Mouse (Mus musculus): Measurements from ENCODE around the gene Cd274.

The Cd274 gene

DNA sequence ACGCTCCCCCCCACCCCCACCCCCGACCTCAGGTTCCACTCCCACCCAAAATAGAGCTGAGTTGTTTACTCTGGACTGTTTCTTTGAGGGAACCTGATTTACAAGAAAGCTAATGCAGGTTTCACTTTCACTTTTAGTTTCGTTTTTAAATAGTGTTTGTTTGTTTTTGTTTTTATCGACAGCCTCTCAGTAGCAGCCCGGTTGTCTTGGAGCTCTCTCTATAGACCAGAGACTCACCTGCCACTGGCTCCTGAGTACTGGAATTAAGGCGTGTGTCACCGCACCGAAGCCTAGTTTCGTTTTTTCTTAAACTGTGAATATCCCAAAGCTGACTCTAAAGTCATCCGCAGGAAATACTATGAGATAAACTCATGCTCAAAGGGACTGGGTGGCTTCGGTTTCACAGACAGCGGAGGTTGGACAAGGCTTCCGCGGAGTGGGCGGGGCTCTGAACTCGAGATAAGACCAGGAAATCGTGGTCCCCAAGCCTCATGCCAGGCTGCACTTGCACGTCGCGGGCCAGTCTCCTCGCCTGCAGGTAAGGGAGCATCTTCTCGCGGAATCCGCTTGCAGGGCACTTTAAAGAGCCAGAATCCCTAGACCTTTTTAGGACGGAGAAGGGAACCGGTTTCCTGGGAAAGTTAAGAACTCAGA, at the start of gene Cd274, which contains the start of gene Plgrkt:
TSS of gene Cd274 (plus strand) at position 487 of the 654 bp plus-strand sequence.
TSS of gene Plgrkt (minus strand) at position 422 of the 654 bp plus-strand sequence.
- peak; percentile 95 for DNase-seq (ENCODE audit: low read depth, low spot score)

- peak; percentile 77 for DNase-seq (ENCODE audit: low read depth, low spot score)
Measured at GRCm38 (mm10) chr19:29323416-29324049, 43.7 kb upstream of the Cd274 start.

GRCm38 (mm10) chr19:29325053-29325851, 42.0 kb upstream of the Cd274 start, which contains the start of gene Insl6:
TSS of gene Insl6 (minus strand) at chr19:29325356.
- DNase-seq (ENCODE audit: low read depth, low spot score) = peak; percentile 79

GRCm38 (mm10) chr19:29325852-29326180, 41.4 kb upstream of the Cd274 start:
- DNase-seq (ENCODE audit: low read depth, low spot score) = no peak

DNA sequence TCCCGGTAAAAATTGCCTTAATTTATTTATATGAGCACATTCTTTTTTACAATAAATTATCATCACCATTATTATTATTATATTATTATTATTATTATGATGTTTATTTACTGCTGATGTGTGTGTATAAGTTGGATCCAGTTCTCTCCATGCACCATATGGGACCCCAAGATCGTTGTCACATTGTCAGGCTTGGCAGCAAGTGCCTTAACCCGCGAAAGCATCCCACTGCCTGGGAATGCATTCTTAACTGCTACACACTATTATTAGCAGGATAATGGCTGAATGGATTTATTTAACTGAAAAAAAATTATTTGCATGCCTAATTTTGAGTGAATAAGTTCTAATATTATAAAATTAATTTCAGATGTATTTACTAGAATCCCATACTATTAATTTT, 40.9 kb upstream of the Cd274 start:
- DNase-seq (ENCODE audit: low read depth, low spot score) = no peak

DNA sequence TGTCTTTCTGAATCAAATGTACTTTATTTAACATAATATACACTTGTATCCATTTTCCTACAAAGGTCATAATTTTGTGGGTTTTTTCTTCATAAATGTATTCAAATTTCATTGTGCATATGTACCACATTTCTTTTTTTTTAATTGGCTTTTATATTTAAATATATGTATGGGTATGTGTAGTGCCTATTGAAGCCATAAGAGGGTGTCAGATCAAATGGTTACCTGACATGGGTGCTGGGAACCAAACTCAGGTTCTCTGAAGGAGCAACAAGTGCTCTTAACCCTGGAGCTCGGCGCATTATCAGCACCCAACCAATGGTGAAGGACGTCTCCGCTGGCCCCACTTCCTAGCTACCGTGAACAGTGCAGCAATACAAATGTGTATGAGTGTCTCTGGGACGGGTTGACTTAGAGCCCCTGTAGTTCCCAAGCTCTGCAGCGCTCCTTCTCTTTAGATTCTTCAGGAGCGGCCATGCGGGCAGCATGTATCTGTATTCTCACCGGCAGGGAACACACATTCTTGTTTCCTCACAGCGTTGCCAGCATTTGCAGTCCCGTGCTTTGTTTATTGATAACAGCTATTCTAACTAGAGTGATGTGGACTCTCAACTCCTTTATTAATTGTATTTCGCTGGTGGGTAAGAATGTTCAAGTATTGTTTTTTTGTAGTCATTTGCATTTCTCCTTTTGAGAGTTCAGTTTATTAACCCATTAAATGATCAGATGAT, 40.3 kb upstream of the Cd274 start:
- no peak for DNase-seq (ENCODE audit: low read depth, low spot score)

GRCm38 (mm10) chr19:29334068-29334745, 33.0 kb upstream of the Cd274 start, which contains the start of gene Rln1:
TSS of gene Rln1 (minus strand) at chr19:29334670.
- DNase-seq (ENCODE audit: low read depth, low spot score) = no peak

DNA sequence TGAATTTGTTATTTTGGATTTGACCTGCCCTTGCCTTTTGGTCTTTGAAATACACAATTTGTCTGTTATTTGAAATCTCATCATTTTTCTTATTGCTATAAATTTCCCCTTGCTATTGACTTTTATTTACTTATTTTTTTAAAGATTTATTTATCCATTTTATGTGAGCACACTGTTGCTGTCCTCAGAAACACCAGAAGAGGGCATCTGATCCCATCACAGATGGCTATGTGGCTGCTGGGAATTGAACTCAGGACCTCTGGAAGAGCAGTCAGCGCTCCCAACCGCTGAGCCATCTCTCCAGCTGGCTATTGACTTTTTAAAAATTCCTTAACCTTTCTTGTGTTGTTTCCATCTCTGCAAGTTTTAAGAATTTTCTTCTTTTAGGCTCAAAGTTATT, 30.6 kb upstream of the Cd274 start:
- DNase-seq (ENCODE audit: low read depth, low spot score) = peak; percentile 22

- no peak for DNase-seq (ENCODE audit: low read depth, low spot score)
Measured at GRCm38 (mm10) chr19:29341029-29341428, 26.2 kb upstream of the Cd274 start.

- no peak for DNase-seq (ENCODE audit: low read depth, low spot score)
Measured at GRCm38 (mm10) chr19:29342281-29342680, 25.0 kb upstream of the Cd274 start.

DNA sequence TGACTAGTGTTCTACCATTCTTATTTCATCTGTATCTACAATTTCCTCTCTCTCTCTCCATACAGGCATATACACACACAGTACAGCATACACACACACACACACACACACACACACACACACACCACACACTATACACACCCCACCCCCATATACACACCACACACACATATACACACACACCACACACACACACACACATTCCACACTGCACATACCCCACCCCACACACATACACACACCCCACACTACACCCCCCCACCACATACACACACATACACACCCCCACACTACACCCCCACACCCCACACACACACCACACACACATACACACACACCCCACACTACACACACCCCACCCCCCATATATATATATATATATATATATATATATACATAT, 22.4 kb upstream of the Cd274 start:
- no peak for DNase-seq (ENCODE audit: low read depth, low spot score)

GRCm38 (mm10) chr19:29345636-29346035, 21.6 kb upstream of the Cd274 start:
- DNase-seq (ENCODE audit: low read depth, low spot score) = no peak

GRCm38 (mm10) chr19:29350991-29351390, 16.3 kb upstream of the Cd274 start:
- no peak for DNase-seq (ENCODE audit: low read depth, low spot score)

DNA sequence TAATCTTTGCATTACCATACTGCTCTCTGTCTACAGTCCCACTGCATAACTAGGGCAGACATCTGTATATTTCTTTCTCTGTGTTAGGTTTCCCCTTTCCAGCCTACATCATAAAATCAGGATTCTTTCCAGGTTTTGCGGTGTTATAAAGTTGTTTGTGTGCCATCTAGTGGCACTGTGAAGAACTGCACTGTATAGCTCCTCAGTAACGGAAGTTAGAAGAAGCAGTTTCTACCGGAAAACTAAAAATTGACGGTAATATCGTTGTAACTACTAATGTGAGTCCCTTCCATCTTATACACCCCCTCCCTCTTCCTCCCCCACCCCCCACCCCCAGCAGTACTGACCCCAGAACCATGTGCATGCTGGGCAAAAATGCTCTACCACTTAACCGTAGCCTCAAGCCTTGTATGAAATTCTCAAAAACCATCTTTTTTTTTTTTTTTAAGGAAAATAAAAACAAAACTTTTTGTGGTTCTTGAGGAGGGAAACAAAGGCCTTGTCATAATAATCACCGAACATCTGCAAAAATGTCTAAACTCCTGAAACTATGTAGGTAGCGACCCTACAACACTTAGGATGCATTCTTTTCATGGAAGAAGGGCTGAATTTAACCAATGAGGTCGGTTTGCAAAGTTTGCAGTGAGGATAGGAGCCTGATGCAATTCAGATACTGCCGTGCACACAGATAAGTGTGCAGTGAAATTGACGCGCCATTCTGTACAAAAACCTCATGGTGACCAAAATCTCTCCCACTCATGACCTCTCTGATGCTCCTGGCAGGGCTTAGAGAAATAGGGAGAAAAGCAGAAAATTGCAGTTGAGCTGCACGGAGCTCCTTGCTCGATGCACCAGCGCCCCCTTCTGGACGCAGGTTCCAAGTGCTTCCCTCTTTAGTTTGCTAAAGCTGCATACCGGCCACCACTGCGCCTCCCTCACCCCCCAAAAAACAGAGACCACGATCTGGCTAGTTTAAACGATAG, 12.1 kb upstream of the Cd274 start:
- DNase-seq (ENCODE audit: low read depth, low spot score) = peak; percentile 91

GRCm38 (mm10) chr19:29356281-29356680, 11.0 kb upstream of the Cd274 start:
- no peak for DNase-seq (ENCODE audit: low read depth, low spot score)

DNA sequence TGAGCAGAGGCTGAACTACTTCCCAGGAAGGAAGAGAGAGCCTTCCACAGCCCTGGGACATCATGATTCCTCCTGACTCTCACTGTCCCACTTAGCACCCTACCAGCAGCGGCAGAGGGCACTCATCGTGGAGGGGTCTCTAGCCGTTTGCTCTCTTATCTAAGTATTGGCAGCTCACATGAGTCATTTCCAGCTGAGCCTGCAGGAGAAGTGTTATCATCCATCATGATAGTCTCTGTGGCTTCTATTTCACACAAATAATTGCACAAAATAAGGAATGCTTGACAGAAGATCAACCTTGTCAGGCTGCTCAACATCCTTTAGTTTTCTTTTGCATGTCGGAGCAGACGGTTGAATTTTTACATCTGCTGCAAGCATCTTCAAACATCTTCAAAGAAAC, 7.0 kb upstream of the Cd274 start:
- no peak for DNase-seq (ENCODE audit: low read depth, low spot score)

DNA sequence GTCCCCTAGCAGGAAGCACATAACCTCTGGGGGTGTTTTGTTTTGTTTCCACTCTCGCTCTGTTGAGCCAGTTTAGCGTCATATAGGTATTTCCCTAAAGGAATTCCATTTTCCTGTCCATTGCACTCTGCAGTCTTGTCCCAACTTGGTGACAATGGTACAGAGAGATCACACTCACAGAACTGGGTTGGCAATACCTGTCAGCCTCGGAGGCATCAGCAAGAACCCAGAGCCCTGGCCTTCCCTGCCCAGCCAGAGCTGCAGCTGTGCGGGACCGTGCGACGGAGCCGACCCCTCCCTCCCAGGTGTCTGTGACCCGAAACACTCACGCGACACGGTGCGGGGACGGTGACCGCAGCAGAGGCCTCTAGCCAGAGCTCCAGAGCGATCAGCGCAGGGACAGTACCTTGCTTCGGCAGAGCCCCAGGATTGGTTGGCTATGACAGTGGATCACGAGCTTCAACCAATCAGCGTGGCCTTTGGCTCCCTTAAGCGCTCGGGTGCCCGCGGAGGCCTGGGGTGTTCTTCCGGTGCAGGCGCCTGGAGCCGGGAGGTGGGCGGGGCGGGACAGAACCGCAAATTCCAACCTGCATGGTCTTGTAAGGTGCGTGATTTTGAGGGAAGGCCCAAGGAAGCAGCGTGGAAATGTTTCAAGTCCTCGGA, 5.7 kb upstream of the Cd274 start:
- peak; percentile 95 for DNase-seq (ENCODE audit: low read depth, low spot score)

DNA sequence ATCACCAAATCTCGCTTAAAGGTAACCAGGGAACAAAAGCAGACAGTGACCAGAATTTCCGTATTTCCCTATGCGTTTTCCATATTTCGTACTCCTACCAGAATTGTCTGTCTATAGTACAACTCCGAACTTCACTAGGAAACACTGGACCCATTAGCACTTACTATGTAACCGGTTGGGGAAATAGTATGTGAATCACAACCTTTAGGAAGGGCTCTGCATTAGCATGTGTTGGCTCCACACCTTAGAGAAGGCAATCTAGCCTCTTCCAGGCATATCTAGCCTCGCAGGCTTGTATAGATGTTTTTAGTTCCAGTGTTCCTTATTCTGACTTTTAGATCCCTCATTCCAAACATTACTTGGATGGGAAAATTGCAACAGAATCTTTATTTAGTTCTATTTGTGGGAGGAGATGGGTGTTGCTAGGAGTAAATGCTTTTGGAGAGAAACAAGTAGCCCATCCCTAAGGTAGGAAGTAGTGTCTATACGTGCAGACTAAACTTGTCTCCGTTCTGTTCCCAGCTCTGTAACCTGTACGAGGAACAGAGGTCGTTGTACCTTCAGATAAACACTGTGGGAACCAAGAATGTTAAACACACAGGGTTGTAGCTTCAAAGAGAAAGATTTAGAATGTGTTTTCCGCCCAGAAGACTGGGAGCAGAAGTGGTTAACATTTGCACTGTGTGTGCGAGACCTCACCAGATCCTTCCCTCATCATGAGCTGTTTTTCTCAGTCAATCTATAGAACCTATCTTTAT, 4.9 kb upstream of the Cd274 start:
- peak; percentile 66 for DNase-seq (ENCODE audit: low read depth, low spot score)

GRCm38 (mm10) chr19:29363557-29363956, 3.7 kb upstream of the Cd274 start:
- no peak for DNase-seq (ENCODE audit: low read depth, low spot score)

All from A20 (cell line).